Mouse (Mus musculus) megakaryocyte, embryonic 14.5 days (primary cell): Measurements from ENCODE around the gene Eif2b3.

Experiments used
- FLI1 ChIP-seq: IDR thresholded peaks from 2 replicates; pipeline ENCODE4 v1.6.1; 2012; ENCODE audit warnings: low read length, inconsistent platforms, mixed read lengths
- GATA1 ChIP-seq: IDR thresholded peaks from 3 replicates; pipeline ENCODE4 v1.6.1; 2012; ENCODE audit warnings: mixed read lengths, low read length, inconsistent platforms, borderline replicate concordance

- no peak for TF ChIP-seq FLI1
- TF ChIP-seq GATA1, result no peak
Observed at GRCm38 (mm10) chr4:117005611-117006400, 13.4 kb upstream of the Eif2b3 start.
